Mouse (Mus musculus) forebrain, embryonic 10.5 days (tissue): ENCODE measurements around the gene Atg7. TPM values are rescaled to one million over a fixed set of nuclear protein-coding genes. Genes with fewer than 3 reads are reported as not detected.

Experiments
- DNase-seq: peaks from one replicate; pipeline ENCODE4 v3.0.0-alpha.2; 2017; ENCODE audit warnings: low spot score; ENCODE audit errors: extremely low spot score
- H3K27ac ChIP-seq: fragments of 300-500 bp; sonication (generic); 2 replicates; pipeline ENCODE4 v1.5.1; 2016; ENCODE audit warnings: mild to moderate bottlenecking
- H3K27me3 ChIP-seq: fragments of 300-500 bp; sonication (generic); 2 replicates; pipeline ENCODE4 v1.6.1; 2016; ENCODE audit warnings: mild to moderate bottlenecking; ENCODE audit not compliant: poor library complexity, severe bottlenecking
- H3K36me3 ChIP-seq: fragments of 300-500 bp; sonication (generic); replicated peaks from 2 replicates; pipeline ENCODE4 v1.6.1; 2016; ENCODE audit warnings: mild to moderate bottlenecking, moderate library complexity
- H3K4me1 ChIP-seq: fragments of 300-500 bp; sonication (generic); 2 replicates; pipeline ENCODE4 v1.6.1; 2016
- H3K4me3 ChIP-seq: fragments of 300-500 bp; sonication (generic); 2 replicates; pipeline ENCODE4 v1.5.1; 2016; ENCODE audit warnings: mild to moderate bottlenecking, moderate library complexity
- H3K9me3 ChIP-seq: fragments of 300-500 bp; sonication (generic); 2 replicates; pipeline ENCODE4 v1.6.1; 2016; ENCODE audit warnings: mild to moderate bottlenecking, moderate library complexity
- WGBS: fragments of 180-500 bp; shearing (Covaris S2); methylation state at CpG from one replicate; pipeline ENCODE4 v1.1.7; 2016; 5-methylcytosine and 5-hydroxymethylcytosine counted together
- polyA plus RNA-seq: library from polyadenylated mRNA; unstranded; fragments of >200 nt; fragmentation: Nextera tagmentation; extraction: Ambion mirVana; gene quantifications from 2 replicates; pipeline ENCODE4 v1.2.1, GENCODE M21; 2016

The Atg7 gene
- polyA plus RNA-seq, 1 experiment from 2014 or later: 21.3 TPM

GRCm38 (mm10) chr6:114858722-114859053, 215.8 kb downstream of the Atg7 start:
- Histone ChIP-seq H3K27ac (peak overlapping the region; percentile 37), H3K27me3 (peaks cover 5% of the 10 kb centered on the region; the same call in 1 of the 2 replicates), H3K9me3 (no peaks in the 10 kb centered on the region), H3K4me3 (no peak overlapping the region), H3K4me1 (peaks cover 21% of the 10 kb centered on the region), H3K36me3 (peaks cover 56% of the 10 kb centered on the region)
- no peak for DNase-seq
- whole genome bisulfite sequencing: 82% methylated on average over 4 of the region's 4 CpGs

GRCm38 (mm10) chr6:114860677-114861568, 218.0 kb downstream of the Atg7 start:
- peaks cover 5% of the 10 kb centered on the region; the same call in 1 of the 2 replicates for H3K4me1 ChIP-seq
- H3K27me3 ChIP-seq: no peaks in the 10 kb centered on the region
- peaks cover 67% of the 10 kb centered on the region for H3K36me3 ChIP-seq
- no peaks in the 10 kb centered on the region for H3K9me3 ChIP-seq
- H3K27ac ChIP-seq: no peak overlapping the region
- 90% methylated on average over 14 of the region's 14 CpGs for WGBS
- H3K4me3 ChIP-seq: no peak overlapping the region
- no peak for DNase-seq

- Histone ChIP-seq H3K9me3 (no peaks in the 10 kb centered on the region), H3K36me3 (peaks cover 67% of the 10 kb centered on the region), H3K4me3 (no peak overlapping the region), H3K4me1 (peaks cover 8% of the 10 kb centered on the region; the same call in 1 of the 2 replicates), H3K27ac (no peak overlapping the region), H3K27me3 (no peaks in the 10 kb centered on the region)
- DNase-seq: no peak
- WGBS: 82% methylated on average over 9 of the region's 9 CpGs
Observed at GRCm38 (mm10) chr6:114861591-114861990, 218.7 kb downstream of the Atg7 start.

- Histone ChIP-seq H3K4me1 (peaks cover 8% of the 10 kb centered on the region; the same call in 1 of the 2 replicates), H3K27me3 (no peaks in the 10 kb centered on the region), H3K36me3 (peaks cover 67% of the 10 kb centered on the region), H3K9me3 (no peaks in the 10 kb centered on the region), H3K27ac (no peak overlapping the region), H3K4me3 (no peak overlapping the region)
- 92% methylated on average over 9 of the region's 9 CpGs for WGBS
- no peak for DNase-seq
Observed at GRCm38 (mm10) chr6:114862046-114862445, 219.1 kb downstream of the Atg7 start.

GRCm38 (mm10) chr6:114863501-114863900, 220.6 kb downstream of the Atg7 start:
- H3K27me3 ChIP-seq: no peaks in the 10 kb centered on the region
- DNase-seq: no peak
- no peaks in the 10 kb centered on the region for H3K9me3 ChIP-seq
- peaks cover 69% of the 10 kb centered on the region for H3K36me3 ChIP-seq
- H3K27ac ChIP-seq: no peak overlapping the region
- no peak overlapping the region for H3K4me3 ChIP-seq
- WGBS: 91% methylated on average over 5 of the region's 5 CpGs
- H3K4me1 ChIP-seq: peaks cover 8% of the 10 kb centered on the region; the same call in 1 of the 2 replicates

- H3K4me1 ChIP-seq: peaks cover 17% of the 10 kb centered on the region
- no peak for DNase-seq
- no peaks in the 10 kb centered on the region for H3K27me3 ChIP-seq
- no peaks in the 10 kb centered on the region for H3K9me3 ChIP-seq
- H3K4me3 ChIP-seq: no peak overlapping the region
- H3K27ac ChIP-seq: no peak overlapping the region
- H3K36me3 ChIP-seq: peaks cover 65% of the 10 kb centered on the region
- 93% methylated on average over 8 of the region's 8 CpGs for WGBS
Observed at GRCm38 (mm10) chr6:114864421-114864820, 221.5 kb downstream of the Atg7 start.

- Histone ChIP-seq H3K27ac (no peak overlapping the region), H3K9me3 (no peaks in the 10 kb centered on the region), H3K4me3 (no peak overlapping the region), H3K27me3 (no peaks in the 10 kb centered on the region), H3K4me1 (peaks cover 33% of the 10 kb centered on the region), H3K36me3 (peaks cover 60% of the 10 kb centered on the region)
- DNase-seq: no peak
- WGBS: 83% methylated on average over 3 of the region's 3 CpGs
Observed at GRCm38 (mm10) chr6:114866078-114866477, 223.2 kb downstream of the Atg7 start.

GRCm38 (mm10) chr6:114866619-114867018, 223.7 kb downstream of the Atg7 start:
- H3K27me3 ChIP-seq: no peaks in the 10 kb centered on the region
- no peak overlapping the region for H3K4me3 ChIP-seq
- 90% methylated on average over 4 of the region's 4 CpGs for WGBS
- H3K36me3 ChIP-seq: peaks cover 60% of the 10 kb centered on the region
- no peak overlapping the region for H3K27ac ChIP-seq
- no peak for DNase-seq
- no peaks in the 10 kb centered on the region for H3K9me3 ChIP-seq
- H3K4me1 ChIP-seq: peaks cover 39% of the 10 kb centered on the region

- peaks cover 54% of the 10 kb centered on the region for H3K4me1 ChIP-seq
- whole genome bisulfite sequencing: 83% methylated on average over 7 of the region's 7 CpGs
Observed at GRCm38 (mm10) chr6:114868656-114869055, 225.8 kb downstream of the Atg7 start.

GRCm38 (mm10) chr6:114869501-114870076, 226.7 kb downstream of the Atg7 start:
- Histone ChIP-seq H3K4me3 (no peak overlapping the region), H3K9me3 (no peaks in the 10 kb centered on the region), H3K4me1 (peaks cover 63% of the 10 kb centered on the region), H3K27ac (peak overlapping the region; percentile 63), H3K27me3 (no peaks in the 10 kb centered on the region), H3K36me3 (peaks cover 35% of the 10 kb centered on the region)
- DNase-seq: no peak
- WGBS: 85% methylated on average over 6 of the region's 6 CpGs

More at GRCm38 (mm10) chr6:114868656-114869055, 225.8 kb downstream of the Atg7 start:
- H3K27ac ChIP-seq: peak overlapping the region; percentile 63; the same call in 1 of the 2 replicates
- H3K4me3 ChIP-seq: no peak overlapping the region
- peaks cover 44% of the 10 kb centered on the region for H3K36me3 ChIP-seq
- H3K9me3 ChIP-seq: no peaks in the 10 kb centered on the region
- no peaks in the 10 kb centered on the region for H3K27me3 ChIP-seq
- no peak for DNase-seq

- no peaks in the 10 kb centered on the region for H3K9me3 ChIP-seq
- 92% methylated on average over 14 of the region's 14 CpGs for WGBS
- peaks cover 72% of the 10 kb centered on the region for H3K4me1 ChIP-seq
- H3K36me3 ChIP-seq: peaks cover 32% of the 10 kb centered on the region
- H3K27ac ChIP-seq: peak overlapping the region; percentile 65; the same call in 1 of the 2 replicates
- DNase-seq: no peak
- no peak overlapping the region for H3K4me3 ChIP-seq
- no peaks in the 10 kb centered on the region for H3K27me3 ChIP-seq
Observed at GRCm38 (mm10) chr6:114871010-114871660, 228.2 kb downstream of the Atg7 start.

- H3K27me3 ChIP-seq: no peaks in the 10 kb centered on the region
- H3K27ac ChIP-seq: peak overlapping the region; percentile 97
- H3K36me3 ChIP-seq: peaks cover 23% of the 10 kb centered on the region
- no peak for DNase-seq
- 74% methylated on average over 3 of the region's 3 CpGs for WGBS
- H3K4me3 ChIP-seq: peak overlapping the region; percentile 60
- peaks cover 95% of the 10 kb centered on the region for H3K4me1 ChIP-seq
- H3K9me3 ChIP-seq: no peaks in the 10 kb centered on the region
Observed at GRCm38 (mm10) chr6:114873808-114874137, 230.9 kb downstream of the Atg7 start.
